Mouse (Mus musculus) forelimb bud, embryonic 11.5 days (tissue): ENCODE data around the gene Apex2.
A peak's percentile ranks its signal among the peaks of the same experiment; 100 is the strongest.
"Not testable (repeated sequence)": the region's sequence is repeated elsewhere in the genome, so short reads cannot be mapped to it uniquely, and the experiment has no call there.

Source experiments
- DNase-seq: peaks from one replicate; pipeline ENCODE4 v3.0.0-alpha.2; 2012; ENCODE audit warnings: low read depth, low spot score

Gene Apex2

DNA sequence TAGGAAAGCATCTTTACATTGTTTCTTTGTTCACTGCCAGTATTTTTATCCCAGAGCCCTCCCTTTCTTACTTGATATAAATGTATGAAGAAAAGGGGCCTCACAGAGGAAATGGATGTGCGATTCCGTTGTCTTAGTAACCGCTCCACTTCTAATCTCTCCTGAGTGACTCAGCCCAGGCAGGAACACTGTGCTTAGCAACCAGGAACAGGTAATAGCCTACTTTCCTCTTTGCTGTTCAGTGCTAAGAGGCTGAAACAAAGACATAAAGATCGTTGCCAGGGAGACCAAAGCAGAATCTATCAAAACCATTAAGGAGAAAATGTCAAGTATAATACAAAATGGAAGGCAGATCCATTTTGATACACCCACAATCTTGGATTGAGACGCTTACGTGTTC is 81.0 kb downstream of the Apex2 start:
- DNase-seq, result no peak

DNA sequence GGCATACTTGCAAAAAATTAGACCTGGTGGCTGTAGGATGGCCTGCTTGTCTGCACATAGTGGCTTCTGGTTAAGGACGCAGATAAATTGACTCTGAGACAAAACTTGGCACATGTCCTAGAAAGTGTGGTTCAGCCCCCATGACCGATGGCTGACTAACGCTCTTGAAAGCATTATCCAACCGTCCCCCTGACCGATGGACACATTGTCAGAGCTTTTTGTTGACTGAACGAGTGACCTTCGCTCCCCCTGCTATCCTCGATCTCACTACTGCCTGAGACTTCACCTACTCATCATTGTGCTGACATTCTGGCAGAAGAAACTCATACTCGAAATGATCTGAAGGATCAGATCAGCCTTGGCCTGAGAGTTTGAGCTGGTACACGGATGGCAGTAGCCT is 101.9 kb downstream of the Apex2 start:
- not testable (repeated sequence) for DNase-seq

DNA sequence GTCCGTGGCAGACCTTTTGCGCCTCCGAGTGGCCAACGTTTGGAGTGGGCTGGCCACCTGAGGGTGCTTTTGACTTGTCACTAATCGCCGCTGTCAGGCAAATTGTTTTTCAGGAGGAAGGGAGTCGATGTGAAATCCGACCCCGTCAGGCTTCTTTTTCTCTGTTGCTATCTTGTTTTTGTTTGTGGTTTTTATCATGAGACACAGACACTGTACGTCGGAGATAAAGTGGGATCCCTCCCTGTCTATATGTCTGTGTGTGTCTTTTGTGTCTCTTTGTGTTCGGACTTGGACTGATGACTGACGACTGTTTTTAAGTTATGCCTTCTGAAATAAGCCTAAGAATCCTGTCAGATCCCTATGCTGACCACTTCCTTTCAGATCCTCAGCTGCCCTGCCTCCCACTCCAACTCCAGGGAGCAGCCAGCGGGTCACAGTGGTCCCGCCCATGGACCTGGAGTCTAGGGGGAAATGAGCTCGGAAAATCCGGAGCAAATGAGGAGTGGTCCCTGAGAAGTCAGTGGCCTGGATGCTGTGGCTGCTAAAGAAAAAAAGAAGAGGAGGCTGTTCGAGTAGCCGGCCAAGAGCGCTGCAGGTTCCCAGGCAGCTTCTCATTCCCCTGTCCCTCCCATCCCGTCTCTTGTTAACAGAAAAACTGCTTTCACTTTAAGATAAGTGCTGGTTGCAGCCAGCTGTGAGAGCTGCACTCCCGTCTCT is 103.2 kb downstream of the Apex2 start:
- DNase-seq, result not testable (repeated sequence)

DNA sequence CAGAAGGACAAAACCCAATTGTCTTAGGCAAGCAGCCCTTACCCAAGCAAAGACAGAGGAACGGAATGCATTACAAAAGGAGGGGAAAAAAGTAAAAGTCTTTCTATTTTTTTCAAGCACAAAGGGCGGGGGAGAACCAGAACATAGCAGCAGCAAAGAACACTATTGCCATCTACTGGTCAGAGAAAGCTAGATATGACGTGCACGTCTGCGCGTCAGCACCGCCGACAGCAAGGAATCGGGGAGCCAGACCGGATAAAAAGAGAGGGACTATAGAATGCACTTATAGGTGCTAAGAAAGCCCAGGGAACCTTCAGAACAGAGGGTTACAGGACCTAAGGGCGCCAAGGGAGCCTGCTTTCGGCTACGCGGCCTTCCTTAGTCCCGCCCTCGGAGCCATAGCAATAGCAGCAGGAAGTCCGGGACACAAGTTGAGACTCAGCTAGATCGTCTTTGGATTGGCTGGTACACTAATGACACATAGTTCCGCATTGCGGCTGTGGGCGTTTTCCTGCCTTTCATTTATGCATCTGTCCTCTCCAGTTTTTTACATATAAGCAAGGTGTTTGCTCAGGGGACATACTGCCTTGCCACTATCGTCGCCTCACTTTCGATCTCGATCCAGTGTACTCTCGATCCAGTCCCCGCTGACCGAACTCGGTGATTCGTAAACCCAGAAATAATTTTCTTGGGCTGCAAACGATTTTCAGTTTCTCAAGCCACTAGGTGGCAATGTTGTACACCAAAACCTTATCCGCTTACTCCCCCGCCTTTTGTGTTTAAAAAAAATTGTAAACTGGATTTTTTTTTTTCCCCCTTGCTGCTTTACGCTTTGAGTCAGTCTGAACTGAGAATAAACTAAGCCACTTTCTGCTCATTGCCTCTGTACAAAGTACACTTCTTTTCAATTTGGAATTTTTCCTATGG is 111.6 kb downstream of the Apex2 start:
- DNase-seq, result peak; percentile 92

- DNase-seq, result no peak
These were observed 118.3 kb downstream of the Apex2 start for GRCm38 (mm10) chrX:150471416-150471815.
